Mouse (Mus musculus): ENCODE measurements around the gene Inka1.
"Not testable (repeated sequence)": the region's sequence is repeated elsewhere in the genome, so short reads cannot be mapped to it uniquely, and the experiment has no call there.

Inka1 gene

GRCm38 (mm10) chr9:107985131-107986119 lies at the start of gene Inka1:
Inka1 (minus strand) TSS chr9:107985879.
- DNase-seq (ENCODE audit: low read depth, low spot score) = peak; percentile 83

- no peak for DNase-seq (ENCODE audit: low read depth, low spot score)
Measured at GRCm38 (mm10) chr9:108032126-108032525, 46.4 kb upstream of the Inka1 start.

- no peak for DNase-seq (ENCODE audit: low read depth, low spot score)
Measured at GRCm38 (mm10) chr9:108027867-108028266, 42.2 kb upstream of the Inka1 start.

GRCm38 (mm10) chr9:108026584-108026983 lies 40.9 kb upstream of the Inka1 start:
- no peak for DNase-seq (ENCODE audit: low read depth, low spot score)

- no peak for DNase-seq (ENCODE audit: low read depth, low spot score)
Measured at GRCm38 (mm10) chr9:108023216-108023615, 37.5 kb upstream of the Inka1 start.

GRCm38 (mm10) chr9:108020741-108021140 lies 35.1 kb upstream of the Inka1 start:
- DNase-seq (ENCODE audit: low read depth, low spot score) = no peak

- DNase-seq (ENCODE audit: low read depth, low spot score) = no peak
Measured at GRCm38 (mm10) chr9:108017127-108017526, 31.4 kb upstream of the Inka1 start.

GRCm38 (mm10) chr9:108013577-108013976 lies 27.9 kb upstream of the Inka1 start:
- DNase-seq (ENCODE audit: low read depth, low spot score) = not testable (repeated sequence)

GRCm38 (mm10) chr9:108010385-108010784 lies 24.7 kb upstream of the Inka1 start:
- no peak for DNase-seq (ENCODE audit: low read depth, low spot score)

- no peak for DNase-seq (ENCODE audit: low read depth, low spot score)
Measured at GRCm38 (mm10) chr9:108008041-108008440, 22.4 kb upstream of the Inka1 start.

GRCm38 (mm10) chr9:108003531-108003890 lies 17.8 kb upstream of the Inka1 start:
- DNase-seq (ENCODE audit: low read depth, low spot score) = no peak

- DNase-seq (ENCODE audit: low read depth, low spot score) = no peak
Measured at GRCm38 (mm10) chr9:108002778-108003530, 17.3 kb upstream of the Inka1 start.

- peak; percentile 100 for DNase-seq (ENCODE audit: low read depth, low spot score)
Measured at GRCm38 (mm10) chr9:108001922-108002770, 16.5 kb upstream of the Inka1 start, which contains the start of gene Ip6k1. Ip6k1 (plus strand) TSS chr9:108002501.

GRCm38 (mm10) chr9:107996049-107996448 lies 10.4 kb upstream of the Inka1 start, which contains the start of gene Gm20662:
Gm20662 (plus strand) TSS chr9:107996349.
- DNase-seq (ENCODE audit: low read depth, low spot score) = no peak

- DNase-seq (ENCODE audit: low read depth, low spot score) = no peak
Measured at GRCm38 (mm10) chr9:107995513-107995912, 9.8 kb upstream of the Inka1 start.

- DNase-seq (ENCODE audit: low read depth, low spot score) = no peak
Measured at GRCm38 (mm10) chr9:107994464-107994863, 8.8 kb upstream of the Inka1 start.

GRCm38 (mm10) chr9:107993013-107993412 lies 7.3 kb upstream of the Inka1 start:
- no peak for DNase-seq (ENCODE audit: low read depth, low spot score)

GRCm38 (mm10) chr9:107992197-107992596 lies 6.5 kb upstream of the Inka1 start, which contains the start of gene Cdhr4:
Cdhr4 (plus strand) TSS chr9:107992497.
- no peak for DNase-seq (ENCODE audit: low read depth, low spot score)

- no peak for DNase-seq (ENCODE audit: low read depth, low spot score)
Measured at GRCm38 (mm10) chr9:107987950-107988349, 2.3 kb upstream of the Inka1 start.

GRCm38 (mm10) chr9:107986376-107986775 lies 697 bp upstream of the Inka1 start:
- peak; percentile 89 for DNase-seq (ENCODE audit: low read depth, low spot score)

- no peak for DNase-seq (ENCODE audit: low read depth, low spot score)
Measured at GRCm38 (mm10) chr9:107984754-107985055, 974 bp downstream of the Inka1 start.

All from mesoderm, embryonic 11.5 days (tissue).